Mouse (Mus musculus): ENCODE results near the gene Ednra.

DNA sequence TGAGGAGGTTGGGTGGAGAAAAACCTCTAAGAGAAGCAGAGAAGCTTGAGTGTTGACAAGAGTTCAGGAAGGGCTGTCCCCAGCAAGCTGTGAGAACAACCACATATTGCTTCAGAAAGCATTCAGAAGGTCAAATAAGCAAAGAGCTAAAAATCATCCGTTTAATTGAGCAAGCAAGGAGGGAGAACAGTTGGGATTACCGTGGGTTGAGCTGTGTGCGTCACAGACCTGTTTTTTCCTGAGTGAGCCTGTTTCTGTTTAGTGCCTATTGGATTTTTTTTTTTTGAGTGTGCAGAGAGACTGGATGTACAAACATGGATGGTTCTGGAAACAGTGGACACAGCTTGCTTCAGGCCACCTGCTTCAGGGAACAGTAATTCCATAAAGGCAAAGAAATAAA is 46.7 kb upstream of the Ednra start:
- TF ChIP-seq CTCF (IDR thresholded peaks at IDR 0.05; ENCODE audit: low read depth, low read length) (no peak), EP300 (IDR thresholded peaks at IDR 0.05; ENCODE audit: insufficient read depth, low read depth, low read length) (no peak)
